Mouse (Mus musculus) 3T3-L1 (cell line): ENCODE measurements at regions not wholly inside any gene's neighbourhood (a gene's known extent, or its start where the extent isn't known, plus 50 kb on each side); places are given as distances from the start of the nearest gene placed in this dataset.

Source experiments
- DNase-seq: peaks from one replicate; pipeline ENCODE4 v3.0.0-alpha.2; 2015; ENCODE audit warnings: low read depth, low spot score

GRCm38 (mm10) chr11:25356671-25357586, 853.6 kb downstream of the 5730522E02Rik start:
- no peak for DNase-seq

- no peak for DNase-seq
These were observed 874.9 kb downstream of the 5730522E02Rik start for GRCm38 (mm10) chr11:25335667-25336066.

GRCm38 (mm10) chr11:25330696-25331095, 879.9 kb downstream of the 5730522E02Rik start:
- no peak for DNase-seq

GRCm38 (mm10) chr11:25322426-25322825, 888.1 kb downstream of the 5730522E02Rik start:
- no peak for DNase-seq

GRCm38 (mm10) chr11:25321494-25321893, 889.1 kb downstream of the 5730522E02Rik start:
- no peak for DNase-seq

GRCm38 (mm10) chr11:25314645-25315044, 895.9 kb downstream of the 5730522E02Rik start:
- no peak for DNase-seq

GRCm38 (mm10) chr11:25313879-25314278, 896.7 kb downstream of the 5730522E02Rik start:
- DNase-seq: no peak

- DNase-seq: no peak
These were observed 897.3 kb downstream of the 5730522E02Rik start for GRCm38 (mm10) chr11:25313308-25313707.

GRCm38 (mm10) chr11:25310754-25311153, 899.8 kb downstream of the 5730522E02Rik start:
- DNase-seq: no peak

GRCm38 (mm10) chr11:25301130-25301529, 909.4 kb downstream of the 5730522E02Rik start:
- DNase-seq: peak; percentile 24

GRCm38 (mm10) chr11:25288346-25288745, 922.2 kb downstream of the 5730522E02Rik start:
- DNase-seq: no peak

GRCm38 (mm10) chr11:25287458-25288247, 922.9 kb downstream of the 5730522E02Rik start:
- DNase-seq: no peak

- no peak for DNase-seq
These were observed 940.5 kb downstream of the 5730522E02Rik start for GRCm38 (mm10) chr11:25269936-25270540.

- DNase-seq: no peak
These were observed 947.7 kb downstream of the 5730522E02Rik start for GRCm38 (mm10) chr11:25262906-25263305.

GRCm38 (mm10) chr11:25259691-25260090, 950.9 kb downstream of the 5730522E02Rik start:
- DNase-seq: no peak

- DNase-seq: no peak
These were observed 977.1 kb downstream of the 5730522E02Rik start for GRCm38 (mm10) chr11:25233360-25233890.
